Mouse (Mus musculus) mouse embryonic stem cell (cell line): ENCODE results near the gene Ly6g6e.

Experiments used
- in situ Hi-C, 2 experiments: fragments of 300-500 bp; cut with MboI; formaldehyde crosslinking; loops; 1 replicate in 1 of 2; 3 replicates in 1 of 2; pipeline ENCODE4 v1.14.3; 2019 to 2020; ENCODE audit warnings: low sequenced_read_pairs in 2 of 2, low pct_unique_long_range_greater_than_20kb in 1 of 2, mixed read lengths in 1 of 2; ENCODE audit not compliant: unreplicated experiment in 1 of 2

Ly6g6e gene

DNA sequence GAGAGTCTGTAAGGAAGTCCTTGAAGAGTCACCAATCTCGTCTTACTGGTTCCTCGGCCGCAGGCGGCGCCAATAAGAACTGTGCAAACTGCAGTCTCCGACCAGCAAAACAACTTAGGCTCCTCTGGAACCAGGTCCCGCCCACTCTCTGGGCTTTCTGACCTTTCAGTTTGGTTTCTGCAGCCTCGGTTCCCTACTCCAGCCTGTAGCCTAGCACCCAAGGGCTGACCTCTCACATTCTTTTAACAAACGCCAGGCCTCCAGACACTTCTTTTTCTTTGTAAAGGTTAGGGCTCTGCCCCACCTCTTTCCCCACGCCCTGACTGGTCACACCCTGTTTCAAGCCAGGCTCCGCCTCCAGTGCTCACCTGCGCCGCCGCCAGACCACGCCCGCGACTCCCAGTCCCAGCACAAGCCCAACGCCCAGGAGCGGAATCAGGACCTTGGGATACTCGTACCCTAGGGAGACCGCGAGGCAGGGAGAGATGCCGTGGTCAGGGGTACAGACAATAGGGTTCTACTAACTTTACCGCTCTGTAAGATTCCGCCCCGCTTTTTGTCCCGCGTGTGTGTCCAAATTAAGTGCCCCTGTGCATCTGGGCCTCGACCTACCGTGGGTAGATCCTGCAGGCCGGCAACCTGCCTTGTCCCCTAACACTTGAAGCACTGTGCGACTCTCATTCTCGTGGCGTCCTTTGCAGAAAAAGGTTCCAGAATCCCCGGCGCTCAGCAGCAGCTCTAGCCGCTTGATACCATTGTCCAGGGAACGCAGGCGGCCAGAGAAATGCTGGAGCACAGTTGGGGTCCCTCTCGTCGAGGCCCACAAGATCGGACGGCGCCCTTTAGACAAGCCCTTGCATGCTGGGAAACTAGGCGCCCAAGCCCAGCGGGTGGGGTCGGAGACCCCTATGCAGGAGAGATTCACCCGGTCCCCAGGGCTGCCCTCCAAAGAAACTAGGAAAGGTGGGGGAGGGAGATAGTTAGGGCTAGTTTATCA lies 11.5 kb upstream of the Ly6g6e start, which contains the start of gene Ly6g6c:
Gene Ly6g6c (plus strand): TSS at position 438 of the 997 bp plus-strand sequence.
- in situ Hi-C loops, result no loop called here

DNA sequence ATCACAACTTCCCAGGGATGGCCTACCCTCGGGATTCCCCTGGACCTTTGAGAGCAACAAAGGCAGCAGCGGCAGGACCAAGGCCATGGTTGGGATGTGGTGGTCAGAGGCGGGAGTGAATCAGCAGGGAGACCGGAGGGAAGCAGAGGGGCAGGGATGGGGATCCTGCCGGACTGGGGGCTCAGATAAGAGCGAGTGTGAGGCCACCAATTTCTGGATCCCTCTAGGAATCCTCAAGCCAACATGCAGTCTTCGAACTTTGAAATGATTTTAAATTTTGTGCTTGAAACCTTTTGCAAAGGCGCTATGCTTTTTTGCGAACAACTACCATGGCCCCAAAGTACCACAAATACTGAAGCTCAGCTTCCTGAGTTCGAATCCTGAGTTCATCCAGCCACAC lies 10.6 kb upstream of the Ly6g6e start, which contains the start of gene Mpig6b:
Gene Mpig6b (minus strand): TSS at position 101 of the 400 bp plus-strand sequence.
- in situ Hi-C loops, result no loop called here

DNA sequence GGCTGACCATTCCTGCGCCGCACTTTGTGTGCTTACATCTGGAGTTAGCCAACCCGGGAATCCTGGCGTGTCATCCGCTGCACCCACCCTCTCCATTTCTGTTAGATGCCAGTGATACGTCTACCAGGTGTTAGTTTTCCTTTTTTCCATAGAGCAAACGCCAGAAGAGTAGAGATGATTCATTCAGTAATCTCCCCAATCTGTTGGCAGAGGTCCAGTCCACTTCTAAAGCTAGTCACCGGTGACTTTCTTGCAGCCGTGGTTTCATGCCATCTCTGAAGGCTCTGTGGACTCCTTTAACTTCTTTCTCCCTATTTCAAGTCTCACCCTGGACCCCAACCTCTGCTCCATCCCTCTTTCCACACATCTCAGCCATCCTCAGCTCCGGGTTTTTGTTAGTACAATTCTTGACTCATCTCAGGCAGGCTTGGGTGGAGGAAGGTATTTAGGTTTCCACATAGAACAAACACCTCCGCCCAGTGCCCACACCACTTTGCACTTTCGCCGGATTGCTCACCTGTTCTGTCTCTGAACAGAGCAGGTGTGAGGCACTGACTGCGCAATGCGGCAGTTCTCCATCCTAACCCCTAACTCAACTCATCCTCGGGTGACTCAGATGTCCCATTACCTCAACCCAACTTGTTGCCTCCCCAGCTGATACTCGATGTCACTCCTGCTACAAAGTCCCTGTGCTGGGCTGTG lies 8.3 kb upstream of the Ly6g6e start:
- in situ Hi-C loops, result no loop called here

DNA sequence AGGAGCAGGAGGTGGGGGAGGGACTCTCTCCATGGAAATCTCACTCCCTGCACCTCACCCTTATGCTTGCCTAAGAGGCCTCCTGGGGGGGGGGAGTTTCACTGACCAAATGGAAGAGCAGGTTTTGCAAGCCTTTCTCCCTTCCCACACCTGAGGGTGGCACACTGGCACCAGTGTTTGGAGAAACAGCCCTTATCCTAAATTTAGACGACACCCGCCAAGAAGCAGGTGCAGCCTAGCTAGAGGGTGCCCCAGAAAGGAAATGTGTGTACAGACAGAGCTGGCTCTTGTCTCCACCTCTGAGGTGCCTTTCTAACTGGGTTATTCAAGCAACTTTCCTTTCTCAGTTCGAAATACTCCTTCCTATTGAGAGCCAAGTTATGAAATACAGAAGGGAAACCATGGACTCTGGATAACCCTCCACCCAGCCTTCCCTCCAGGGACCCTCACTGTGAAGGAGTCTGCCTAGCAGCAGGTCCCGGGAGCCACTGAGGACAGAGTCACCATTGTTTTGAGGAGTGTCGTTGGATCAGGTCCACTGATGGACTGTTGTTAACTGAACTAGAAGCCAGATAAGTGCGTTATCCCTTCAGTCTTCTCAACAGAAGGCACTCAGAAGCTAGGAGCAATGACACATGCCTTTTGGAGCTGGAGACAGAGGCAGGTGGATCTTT lies 6.0 kb upstream of the Ly6g6e start:
- in situ Hi-C loops, result no loop called here

DNA sequence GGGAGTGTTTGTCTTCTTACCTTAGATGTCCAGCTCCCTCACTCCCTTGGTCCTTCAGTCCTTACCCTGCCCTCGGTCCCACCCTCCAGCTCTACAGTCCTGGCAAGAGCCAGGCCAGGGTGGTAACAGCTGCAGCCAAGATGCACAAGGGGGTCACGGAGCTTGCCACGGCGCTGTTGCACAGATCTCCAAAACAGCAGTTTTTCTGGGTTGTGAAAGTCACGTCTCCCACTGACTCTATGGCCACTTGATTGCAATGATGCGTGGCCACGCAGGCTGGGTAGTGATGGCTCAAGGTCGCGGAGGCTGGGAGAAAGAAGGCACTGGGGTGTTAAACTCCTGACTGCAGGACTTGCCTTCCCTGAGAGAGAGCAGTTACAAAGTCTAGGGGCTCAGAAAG lies 5.2 kb upstream of the Ly6g6e start:
- in situ Hi-C loops, result no loop called here

DNA sequence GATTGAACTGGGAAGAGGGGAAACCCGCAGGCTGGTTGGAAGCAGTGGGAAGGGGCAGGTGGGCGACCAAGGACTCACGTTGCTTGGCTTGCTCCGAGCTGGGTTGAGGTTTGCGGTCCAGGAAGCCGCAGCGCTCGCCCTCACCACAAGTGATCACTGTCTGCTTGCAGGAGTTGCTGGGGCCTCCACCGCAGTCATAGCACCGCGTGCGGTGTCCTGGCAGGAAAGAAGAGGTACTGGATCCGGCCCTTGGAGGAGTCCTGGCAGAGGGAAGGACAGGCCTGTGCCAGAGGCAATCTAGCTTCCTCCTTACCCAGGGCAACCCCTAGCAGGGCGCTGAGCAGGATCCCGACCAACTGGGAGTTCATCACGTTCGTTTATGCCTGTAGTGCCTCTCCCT lies 2.6 kb upstream of the Ly6g6e start:
- in situ Hi-C loops, result no loop called here

DNA sequence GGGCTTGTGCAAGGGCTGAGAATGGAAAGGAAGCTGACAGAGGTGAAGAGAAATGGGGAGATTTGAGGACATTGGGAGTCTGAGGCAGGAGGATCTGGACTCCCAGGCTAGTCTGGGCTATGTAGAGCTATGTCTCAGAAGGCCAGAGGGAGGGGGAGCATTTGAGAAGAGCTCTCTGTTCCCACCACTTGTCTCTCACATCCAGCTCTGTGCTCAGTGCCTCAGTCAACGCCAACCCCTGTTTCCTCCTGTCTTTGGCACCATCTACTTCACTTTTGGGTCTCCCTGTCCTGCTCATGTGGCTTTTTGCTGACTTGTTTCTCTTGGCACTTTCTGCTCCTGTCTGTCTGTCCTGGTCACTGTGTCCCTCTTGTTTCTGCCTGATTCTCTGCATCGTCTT lies 583 bp downstream of the Ly6g6e start:
- in situ Hi-C loops, result no loop called here

DNA sequence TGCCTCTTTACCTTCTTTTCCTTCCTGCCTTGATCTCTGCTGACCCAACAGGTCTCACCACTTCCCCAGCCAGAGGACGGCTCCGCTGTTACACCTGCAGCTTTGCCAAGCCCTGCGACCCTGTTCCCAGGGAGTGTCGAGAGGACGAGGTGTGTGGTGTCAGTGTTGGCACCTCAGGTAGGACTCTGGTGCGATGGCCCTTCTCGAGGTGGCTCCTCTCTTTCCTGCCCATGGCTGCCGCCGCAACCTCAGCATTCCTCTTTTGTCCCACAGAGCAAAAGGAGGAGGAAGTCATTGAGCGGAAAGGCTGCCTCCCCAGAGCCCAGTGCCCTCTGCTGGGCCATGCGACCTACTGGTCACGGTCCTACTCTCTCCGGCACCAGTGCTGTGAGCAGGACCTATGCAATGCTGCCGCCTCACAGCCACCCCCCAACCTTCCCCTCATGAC lies 1.1 kb downstream of the Ly6g6e start, which contains the start of gene Ly6g6d:
Gene Ly6g6d (minus strand): TSS at position 280 of the 448 bp plus-strand sequence.
- in situ Hi-C loops, result no loop called here

DNA sequence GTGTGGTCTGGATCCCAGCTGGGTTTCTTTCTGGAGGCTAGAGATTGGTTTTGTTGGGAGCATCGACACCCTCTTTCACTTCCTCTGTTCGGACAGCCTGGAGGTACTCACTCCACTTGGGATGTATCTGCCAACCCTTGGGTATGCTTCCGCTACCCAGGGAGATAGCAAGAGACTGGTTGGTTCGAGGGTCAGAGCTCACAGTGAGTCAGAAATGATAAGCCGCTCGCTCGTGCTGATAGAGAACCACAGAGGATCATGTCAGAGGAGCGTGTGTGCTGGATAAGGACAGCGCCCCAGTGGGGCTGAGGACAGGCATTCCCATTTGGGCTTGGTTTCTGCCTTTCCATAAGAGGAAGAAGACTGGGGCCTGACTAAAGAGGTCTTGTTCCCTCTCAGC lies 3.1 kb downstream of the Ly6g6e start:
- in situ Hi-C loops, result no loop called here

DNA sequence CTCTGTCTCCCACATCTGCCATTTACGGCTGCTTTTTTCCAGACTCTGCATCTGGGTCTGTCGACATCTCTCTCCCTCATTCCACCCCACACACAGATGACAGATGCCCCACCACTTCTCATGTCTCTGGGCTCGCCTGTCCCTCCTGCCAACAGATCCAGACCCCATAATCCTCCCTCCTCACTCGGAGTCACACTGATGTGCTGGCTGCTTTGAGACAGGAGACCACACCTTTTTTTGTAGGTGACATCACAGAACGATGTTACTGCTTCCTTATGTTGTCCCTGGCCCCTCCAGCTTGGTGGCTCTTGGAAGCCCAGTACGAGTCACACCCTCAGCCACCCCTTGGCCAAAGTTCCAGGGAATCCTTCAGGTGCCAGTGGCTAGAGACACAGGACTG lies 3.5 kb downstream of the Ly6g6e start:
- in situ Hi-C loops, result no loop called here

DNA sequence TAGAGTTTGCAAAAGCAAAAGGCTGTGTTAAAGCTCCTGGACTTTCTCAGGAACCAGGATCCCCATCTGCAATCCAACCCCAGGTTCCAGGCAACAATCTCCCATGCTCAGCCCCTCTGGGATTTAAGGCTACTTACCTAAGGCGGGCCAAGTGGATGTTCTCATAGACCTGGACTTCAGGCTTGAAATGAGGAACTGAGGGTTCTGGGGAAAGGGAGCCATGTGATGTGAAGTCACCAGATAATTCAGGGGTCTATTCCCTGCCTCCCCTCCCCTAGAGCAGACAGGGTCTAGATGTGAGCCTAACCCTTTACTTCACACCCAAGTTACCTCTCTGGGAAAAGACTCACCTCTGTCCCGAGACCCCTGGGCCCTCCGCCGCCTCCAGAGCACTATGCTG lies 4.0 kb downstream of the Ly6g6e start:
- in situ Hi-C loops, result no loop called here

DNA sequence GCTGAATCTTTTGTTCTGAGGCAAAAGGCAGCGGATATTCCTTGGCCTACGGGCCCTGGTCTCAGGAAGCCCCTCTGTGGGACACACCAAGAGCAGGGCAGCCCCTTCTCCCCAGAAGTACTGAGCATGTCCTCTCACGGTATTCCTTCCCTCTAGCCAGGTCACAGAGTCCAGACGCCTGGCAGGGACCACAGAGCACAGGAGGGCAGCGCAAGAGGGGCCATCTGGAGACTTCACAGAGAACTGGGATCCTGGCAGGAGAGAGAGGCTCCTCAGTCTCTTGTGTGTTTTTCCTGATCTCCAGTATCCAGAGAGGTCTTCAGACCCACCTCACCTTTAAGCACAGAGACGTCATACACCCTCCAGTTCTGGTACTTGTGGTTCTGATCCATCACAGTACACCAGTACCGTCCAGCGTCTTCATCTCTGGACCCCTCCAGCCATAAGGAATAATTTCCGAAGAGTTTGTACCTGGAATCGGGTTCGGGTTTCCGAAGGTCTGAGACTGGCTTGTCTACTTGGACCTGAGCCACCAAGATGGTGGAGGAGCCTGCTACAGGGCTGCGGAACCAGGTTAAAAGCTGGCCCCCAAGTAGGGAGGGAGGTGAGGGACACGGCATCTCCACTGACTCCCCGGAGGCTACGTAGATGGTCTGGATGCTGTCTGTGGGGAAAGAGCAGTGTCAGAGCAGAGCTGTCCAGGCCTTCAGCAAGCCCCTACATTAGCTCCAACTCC lies 6.3 kb downstream of the Ly6g6e start:
- in situ Hi-C loops, result no loop called here

DNA sequence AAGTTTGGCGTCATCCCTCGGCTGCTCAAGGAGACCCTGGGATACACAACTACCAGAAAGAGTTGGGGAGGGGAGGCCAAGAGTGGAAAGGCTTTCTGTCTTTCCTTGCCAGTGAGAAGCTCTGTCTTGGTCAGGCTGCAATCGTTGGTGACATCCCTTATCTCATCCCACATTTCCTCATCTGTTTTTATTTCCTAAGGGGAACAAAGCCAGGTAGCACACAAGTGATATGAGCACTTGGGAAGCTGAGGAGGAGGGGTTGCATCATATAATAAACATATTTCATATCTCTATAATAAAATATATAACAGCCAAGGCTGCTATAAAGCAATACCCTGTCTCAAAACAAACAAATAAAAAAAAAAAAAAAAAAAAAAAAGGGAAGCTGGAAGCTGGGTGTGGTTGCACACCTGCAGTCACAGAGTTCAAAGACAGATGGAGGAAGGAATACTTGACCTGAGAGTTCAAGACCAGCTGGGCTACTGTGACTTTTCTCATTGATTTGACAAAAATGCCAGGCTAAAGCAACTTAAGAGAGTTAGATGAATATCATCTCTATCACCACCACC lies 7.3 kb downstream of the Ly6g6e start:
- in situ Hi-C loops, result no loop called here

DNA sequence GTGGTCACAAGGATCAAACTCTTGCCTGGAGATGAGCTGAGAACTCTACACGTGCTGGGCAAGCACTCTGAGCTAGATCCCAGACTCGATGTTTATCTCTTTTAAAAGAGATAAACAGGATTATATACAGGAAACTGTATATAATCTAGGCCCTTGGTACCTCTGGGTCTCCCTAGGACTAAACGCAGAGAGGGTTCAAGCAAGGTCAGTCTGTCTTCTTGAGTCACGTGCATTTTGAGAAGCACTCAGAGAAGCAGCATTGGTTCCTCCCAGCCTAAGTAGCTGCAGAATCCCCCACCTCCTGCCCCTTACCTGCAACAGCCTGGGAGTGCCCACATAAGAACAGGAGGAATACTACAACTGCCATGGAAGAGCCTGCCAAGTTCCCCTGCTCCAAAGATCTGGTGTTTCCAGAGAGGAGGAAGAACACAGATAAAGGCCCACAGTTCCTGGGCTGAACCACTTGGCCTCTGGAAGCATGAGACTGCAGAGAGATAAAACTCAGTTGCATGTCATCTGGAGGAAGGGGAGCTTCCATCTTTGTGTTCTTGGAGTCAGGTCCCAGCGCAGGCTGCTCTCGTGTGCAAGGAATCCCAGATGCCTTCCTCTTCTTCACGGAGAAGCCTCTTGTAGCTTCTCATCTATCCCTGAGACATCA lies 8.6 kb downstream of the Ly6g6e start, which contains the start of gene Ly6g6f:
Gene Ly6g6f (minus strand): TSS at position 403 of the 658 bp plus-strand sequence.
- in situ Hi-C loops, result no loop called here

DNA sequence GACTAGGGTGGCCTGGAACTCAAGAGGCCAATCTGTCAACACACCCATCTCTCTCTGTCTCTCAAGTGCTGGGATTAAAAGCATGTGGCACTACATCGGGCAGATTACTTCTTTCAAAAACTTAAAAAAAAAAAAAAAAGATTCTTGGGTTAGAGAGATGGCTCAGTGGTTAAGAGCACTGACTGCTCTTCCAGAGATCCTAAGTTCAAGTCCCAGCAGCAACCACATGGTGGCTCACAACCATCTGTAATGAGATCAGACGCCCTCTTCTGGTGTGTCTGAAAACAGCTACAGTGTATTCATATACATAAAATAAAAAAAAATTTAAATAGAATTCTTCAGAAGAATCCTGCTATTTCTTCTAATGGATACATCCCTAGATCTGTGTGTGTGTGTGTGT lies 11.4 kb downstream of the Ly6g6e start:
- in situ Hi-C loops, result no loop called here

DNA sequence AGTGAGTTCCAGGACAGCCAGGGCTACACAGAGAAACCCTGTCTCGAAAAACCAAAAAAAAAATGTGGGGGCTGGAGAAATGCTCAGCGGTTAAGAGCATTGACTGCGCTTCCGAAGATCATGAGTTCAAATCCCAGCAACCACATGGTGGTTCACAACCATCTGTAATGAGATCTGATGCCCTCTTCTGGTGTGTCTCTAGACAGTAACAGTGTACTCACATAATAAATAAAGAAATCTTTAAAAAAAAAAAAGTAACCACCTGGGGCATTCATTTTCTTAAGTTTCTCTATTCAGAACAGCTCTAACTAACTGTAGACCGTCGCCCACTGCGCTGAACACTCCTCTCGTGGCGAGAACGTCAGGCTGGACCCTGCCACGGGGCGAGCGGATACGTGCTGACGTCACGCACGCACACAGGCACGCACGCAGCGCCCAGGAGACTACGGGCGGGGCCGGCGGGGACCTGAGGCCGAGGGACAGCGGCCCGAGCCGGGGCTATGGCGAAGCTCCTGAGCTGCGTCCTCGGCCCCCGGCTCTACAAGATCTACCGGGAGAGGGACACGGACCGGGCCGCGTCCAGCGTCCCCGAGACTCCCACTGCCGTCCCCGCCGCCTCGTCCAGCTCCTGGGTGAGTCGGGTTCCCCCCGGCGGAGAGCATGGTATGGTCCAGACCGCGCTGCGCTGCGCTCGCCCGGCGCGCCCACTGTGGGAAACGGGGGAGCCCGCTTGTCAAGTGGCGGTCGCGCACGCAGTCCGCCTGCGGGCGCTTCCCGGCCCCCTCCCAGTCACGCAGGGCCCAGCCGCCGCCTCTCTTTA lies 12.3 kb downstream of the Ly6g6e start, which contains the start of gene Abhd16a:
Gene Abhd16a (plus strand): TSS at position 439 of the 820 bp plus-strand sequence.
- in situ Hi-C loops, result no loop called here
